Mouse (Mus musculus) forebrain, embryonic 11.5 days (tissue): ENCODE data around the gene Cfap70. TPM values are rescaled to one million over a fixed set of nuclear protein-coding genes. Genes with fewer than 3 reads are reported as not detected.

ENCODE experiments used
- ATAC-seq: fragments of 200-750 bp; cut with Nextera tagmentation; replicated peaks from 2 replicates; pipeline ENCODE4 v1.8.0; 2017; ENCODE audit warnings: moderate TSS enrichment; ENCODE audit not compliant: low FRiP score
- DNase-seq: peaks from one replicate; pipeline ENCODE4 v3.0.0-alpha.2; 2017; ENCODE audit warnings: low spot score
- H3K27ac ChIP-seq: fragments of 300-500 bp; sonication (generic); 2 replicates; pipeline ENCODE4 v1.5.1; 2014; ENCODE audit warnings: low read depth, low read length
- H3K27me3 ChIP-seq: fragments of 300-500 bp; sonication (generic); 2 replicates; pipeline ENCODE4 v1.6.1; 2014; ENCODE audit warnings: mild to moderate bottlenecking, low read length, mixed read lengths; ENCODE audit not compliant: control insufficient read depth, insufficient read depth
- H3K36me3 ChIP-seq: fragments of 300-500 bp; sonication (generic); 2 replicates; pipeline ENCODE4 v1.6.1; 2014; ENCODE audit warnings: mild to moderate bottlenecking, low read length, moderate library complexity, mixed read lengths; ENCODE audit not compliant: control insufficient read depth, insufficient read depth
- H3K4me1 ChIP-seq: fragments of 300-500 bp; sonication (generic); replicated peaks from 2 replicates; pipeline ENCODE4 v1.6.1; 2014; ENCODE audit warnings: low read length, mixed read lengths; ENCODE audit not compliant: control insufficient read depth, insufficient read depth
- H3K4me2 ChIP-seq: fragments of 300-500 bp; sonication (generic); 2 replicates; pipeline ENCODE4 v1.6.1; 2014; ENCODE audit warnings: low read depth, mild to moderate bottlenecking, low read length, moderate library complexity, mixed read lengths; ENCODE audit not compliant: severe bottlenecking
- H3K4me3 ChIP-seq: fragments of 300-500 bp; sonication (generic); 2 replicates; pipeline ENCODE4 v1.5.1; 2014; ENCODE audit warnings: low read depth, low read length
- H3K9ac ChIP-seq: fragments of 300-500 bp; sonication (generic); 2 replicates; pipeline ENCODE4 v1.6.1; 2014; ENCODE audit warnings: low read length
- H3K9me3 ChIP-seq: fragments of 300-500 bp; sonication (generic); 2 replicates; pipeline ENCODE4 v1.6.1; 2016; ENCODE audit warnings: low read length, mixed read lengths; ENCODE audit not compliant: control insufficient read depth
- WGBS: fragments of 180-500 bp; shearing (Covaris S2); extraction: QIAGEN DNeasy Blood & Tissue Kit; methylation state at CpG from one replicate; pipeline ENCODE4 v1.1.7; 2014; 5-methylcytosine and 5-hydroxymethylcytosine counted together
- polyA plus RNA-seq: library from polyadenylated mRNA; unstranded; fragments of >200 nt; fragmentation: Nextera tagmentation; extraction: Ambion mirVana; gene quantifications from 2 replicates; pipeline ENCODE4 v1.2.1, GENCODE M21; 2014

The Cfap70 gene
- polyA plus RNA-seq, 1 experiment from 2014 or later: 0.24 TPM

DNA sequence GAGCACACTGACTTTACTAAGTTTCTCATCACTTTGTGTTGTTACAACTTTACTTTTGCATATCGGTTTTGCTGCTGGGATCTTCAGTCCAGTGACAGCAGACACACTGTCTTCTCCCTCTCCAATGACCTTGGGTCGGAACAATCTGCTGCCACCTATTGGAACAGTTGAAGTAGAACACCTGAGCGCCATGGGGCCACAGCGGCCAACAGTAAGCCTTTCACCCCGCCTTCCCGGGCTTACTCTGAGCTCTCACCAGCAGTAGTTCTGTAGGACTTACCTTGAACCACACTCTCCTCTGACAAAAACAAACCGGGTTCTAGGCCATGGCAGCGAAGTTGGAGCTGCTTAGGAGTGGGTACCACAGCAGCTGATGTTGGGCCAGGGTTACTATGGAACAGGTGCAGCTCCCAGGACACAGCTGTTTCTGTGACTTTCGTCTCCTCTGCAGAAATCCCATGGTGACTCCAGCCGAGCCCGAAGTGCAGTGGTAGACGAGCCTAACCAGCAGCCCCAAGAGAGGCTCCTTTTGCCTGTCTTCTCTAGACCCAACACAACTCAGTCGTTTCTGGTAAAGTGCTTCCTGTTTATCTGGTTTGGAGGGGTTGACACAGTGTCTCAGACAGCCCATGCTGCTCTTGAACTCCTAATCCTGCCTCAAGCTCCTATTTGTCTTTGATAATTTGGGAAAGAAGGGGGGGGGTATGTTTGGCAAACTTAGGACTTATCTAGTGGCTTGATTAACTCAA is 73.5 kb downstream of the Cfap70 start:
- no peak overlapping the region for H3K4me3 ChIP-seq
- H3K9ac ChIP-seq: no peak overlapping the region
- no peaks in the 10 kb centered on the region; the same call in 1 of the 2 replicates for H3K36me3 ChIP-seq
- H3K9me3 ChIP-seq: no peaks in the 10 kb centered on the region
- 42% methylated on average over 13 of the region's 13 CpGs for WGBS
- 0 out of 2 replicates have a peak, but pooled peaks have one; percentile 27 for ATAC-seq
- DNase-seq: peak; percentile 70
- H3K4me1 ChIP-seq: no peaks in the 10 kb centered on the region
- no peak overlapping the region for H3K4me2 ChIP-seq
- H3K27ac ChIP-seq: no peak overlapping the region
- no peaks in the 10 kb centered on the region for H3K27me3 ChIP-seq

DNA sequence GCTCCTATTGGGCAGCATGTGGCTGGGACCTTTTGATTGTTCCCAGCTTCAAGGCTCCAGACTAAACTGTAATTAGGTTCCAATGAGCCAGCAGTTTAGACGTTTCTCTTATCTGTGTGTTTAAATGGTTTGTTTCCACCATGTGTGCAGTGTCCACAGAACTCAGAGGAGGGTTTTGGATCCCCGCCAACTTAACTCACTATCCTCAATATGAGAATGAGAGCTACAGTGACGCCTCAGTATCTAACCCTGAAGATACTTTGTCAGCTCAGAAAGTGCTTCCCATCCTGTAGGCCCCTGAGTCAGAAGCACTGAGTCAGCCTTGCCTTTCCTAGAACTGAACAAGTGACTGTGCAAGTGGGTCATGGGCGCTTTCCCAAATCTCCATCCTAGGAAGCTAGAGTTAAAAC is 74.9 kb downstream of the Cfap70 start:
- DNase-seq (no peak), ATAC-seq (no peak)
- no peaks in the 10 kb centered on the region for H3K9me3 ChIP-seq
- no peak overlapping the region for H3K4me2 ChIP-seq
- H3K9ac ChIP-seq: no peak overlapping the region
- H3K27ac ChIP-seq: no peak overlapping the region
- H3K27me3 ChIP-seq: no peaks in the 10 kb centered on the region
- H3K4me1 ChIP-seq: no peaks in the 10 kb centered on the region
- no peak overlapping the region for H3K4me3 ChIP-seq
- WGBS: 93% methylated on average over 4 of the region's 4 CpGs
- H3K36me3 ChIP-seq: no peaks in the 10 kb centered on the region

DNA sequence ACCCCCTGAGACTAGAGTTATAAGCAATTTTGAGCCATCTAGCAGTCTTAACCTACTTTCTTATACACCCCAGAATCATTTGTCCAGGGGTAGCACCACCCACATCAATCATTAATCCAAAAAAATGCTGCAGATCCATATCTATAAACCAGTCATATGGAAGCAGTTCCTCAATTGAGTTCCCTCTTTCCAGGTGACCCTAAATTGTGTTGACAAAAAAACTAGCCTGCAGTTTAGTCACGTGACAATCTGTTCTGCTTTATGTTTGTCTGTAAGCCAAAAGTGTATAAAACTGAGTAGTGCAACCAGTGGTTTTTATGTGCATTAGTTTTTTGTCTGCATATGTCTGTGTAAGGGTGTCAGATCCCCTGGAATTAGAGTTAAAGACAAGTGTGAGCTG is 80.2 kb downstream of the Cfap70 start:
- DNase-seq (no peak), ATAC-seq (no peak)
- no peak overlapping the region for H3K27ac ChIP-seq
- WGBS: 78% methylated on average over 1 of the region's 1 CpGs
- no peak overlapping the region for H3K9ac ChIP-seq
- H3K4me2 ChIP-seq: no peak overlapping the region
- no peaks in the 10 kb centered on the region for H3K27me3 ChIP-seq
- H3K36me3 ChIP-seq: no peaks in the 10 kb centered on the region; the same call in 1 of the 2 replicates
- no peaks in the 10 kb centered on the region for H3K4me1 ChIP-seq
- H3K9me3 ChIP-seq: no peaks in the 10 kb centered on the region
- H3K4me3 ChIP-seq: no peak overlapping the region

DNA sequence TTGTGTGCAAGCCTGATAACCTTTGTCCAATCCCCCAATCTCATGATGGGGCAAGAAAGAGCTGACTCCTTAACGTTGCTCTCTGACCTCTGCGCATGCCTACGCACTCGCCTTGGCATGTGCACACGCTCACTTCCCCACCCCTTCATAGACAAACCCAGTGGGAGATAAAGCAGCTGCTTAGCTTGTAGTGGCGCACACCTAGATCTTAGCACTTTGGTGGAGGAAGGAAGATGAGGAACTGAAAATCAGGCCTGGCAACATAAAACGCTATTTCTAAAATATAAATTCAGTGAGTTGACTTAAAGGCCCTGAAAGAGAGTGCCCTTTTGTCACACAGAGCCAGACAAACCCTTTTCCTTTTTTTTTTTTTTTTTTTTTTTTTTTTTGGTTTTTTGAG is 81.2 kb downstream of the Cfap70 start:
- Histone ChIP-seq H3K36me3 (no peaks in the 10 kb centered on the region; the same call in 1 of the 2 replicates), H3K27ac (no peak overlapping the region)
- WGBS: 84% methylated on average over 7 of the region's 7 CpGs

DNA sequence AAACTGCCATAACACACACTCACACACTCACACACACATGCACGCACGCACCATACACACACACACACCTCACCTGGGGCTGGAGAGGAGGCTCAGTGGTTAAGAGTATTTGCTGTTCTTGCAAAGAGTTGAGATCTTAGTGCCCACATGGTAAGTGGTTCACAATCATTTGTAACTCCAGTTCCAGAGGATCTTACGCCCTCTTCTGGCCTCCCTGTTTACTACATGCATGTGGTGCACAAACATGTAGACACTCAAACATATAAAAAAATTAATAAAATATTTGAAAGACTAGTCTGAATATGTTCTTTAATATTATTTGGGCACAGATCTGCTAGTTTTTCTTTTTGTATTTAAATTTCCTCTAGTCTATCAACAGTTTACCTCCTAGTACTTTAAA is 83.8 kb downstream of the Cfap70 start:
- H3K9me3 ChIP-seq: no peaks in the 10 kb centered on the region
- H3K27me3 ChIP-seq: no peaks in the 10 kb centered on the region
- H3K4me3 ChIP-seq: no peak overlapping the region
- DNase-seq: no peak
- no peak overlapping the region for H3K27ac ChIP-seq
- no peak overlapping the region for H3K9ac ChIP-seq
- H3K36me3 ChIP-seq: no peaks in the 10 kb centered on the region; the same call in 1 of the 2 replicates
- H3K4me2 ChIP-seq: no peak overlapping the region
- no peak for ATAC-seq
- WGBS: 94% methylated on average over 3 of the region's 3 CpGs
- no peaks in the 10 kb centered on the region for H3K4me1 ChIP-seq

More for the DNA sequence above, 81.2 kb downstream of the Cfap70 start:
- ATAC-seq: no peak
- no peak overlapping the region for H3K9ac ChIP-seq
- no peaks in the 10 kb centered on the region for H3K27me3 ChIP-seq
- H3K4me2 ChIP-seq: no peak overlapping the region
- no peak overlapping the region for H3K4me3 ChIP-seq
- H3K4me1 ChIP-seq: no peaks in the 10 kb centered on the region
- no peak for DNase-seq
- H3K9me3 ChIP-seq: no peaks in the 10 kb centered on the region

DNA sequence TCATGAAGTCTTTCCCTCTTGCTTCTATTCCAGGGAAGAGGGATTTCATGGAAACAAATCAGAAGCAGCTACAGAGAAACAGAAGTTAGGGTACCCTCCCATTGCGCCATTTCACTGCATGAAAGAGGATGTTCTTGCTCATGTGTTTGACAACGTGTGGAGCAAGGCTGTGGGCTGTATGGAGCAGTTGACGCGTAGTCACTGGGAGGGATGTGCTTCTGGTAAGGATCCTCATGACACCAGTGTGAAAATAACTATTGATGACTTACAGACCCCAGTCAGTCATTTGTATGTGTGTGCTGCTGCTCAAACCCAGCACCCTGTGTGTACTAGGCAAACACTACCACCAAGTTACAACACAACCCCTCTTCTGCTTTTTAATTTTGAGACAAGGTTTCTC is 88.8 kb downstream of the Cfap70 start:
- Histone ChIP-seq H3K4me3 (no peak overlapping the region), H3K9ac (no peak overlapping the region), H3K27ac (no peak overlapping the region), H3K27me3 (no peaks in the 10 kb centered on the region), H3K9me3 (no peaks in the 10 kb centered on the region), H3K4me2 (no peak overlapping the region), H3K36me3 (no peaks in the 10 kb centered on the region; the same call in 1 of the 2 replicates), H3K4me1 (no peaks in the 10 kb centered on the region)
- no peak for DNase-seq
- WGBS: 89% methylated on average over 4 of the region's 4 CpGs
- ATAC-seq: no peak

DNA sequence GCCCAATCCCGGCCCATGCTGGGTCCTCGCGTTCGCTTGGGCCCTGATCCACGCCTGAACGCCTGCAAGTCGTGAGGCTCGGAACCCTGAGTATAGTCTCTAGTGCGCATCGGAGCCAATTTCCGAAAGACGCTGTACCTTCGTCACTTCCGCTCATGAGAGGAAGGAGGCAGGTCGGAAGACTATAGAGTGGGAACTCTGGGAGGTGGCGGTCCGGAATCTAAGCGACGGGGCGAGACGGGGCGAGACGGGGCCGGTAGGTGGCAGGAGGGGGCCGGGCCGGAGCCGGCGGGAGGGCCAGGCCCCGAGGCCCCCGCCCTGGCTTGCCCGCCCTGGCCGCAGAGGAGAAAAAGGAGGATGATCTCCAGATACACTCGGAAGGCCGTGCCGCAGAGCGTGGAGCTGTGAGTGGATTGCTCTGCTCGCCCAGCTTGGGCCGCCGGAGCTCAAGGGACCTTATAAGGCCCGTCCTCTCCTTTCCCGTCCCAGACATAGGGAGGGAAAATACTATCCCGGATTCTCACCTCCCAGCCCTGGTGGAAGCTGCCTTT is 104.0 kb downstream of the Cfap70 start, which contains the start of the genes Ecd and Fam149b:
Ecd (minus strand) TSS at position 131 of the 551 bp plus-strand sequence.
Fam149b (plus strand) TSS at position 172 of the 551 bp plus-strand sequence.
- Histone ChIP-seq H3K4me2 (peak within 1 kb of the TSS; percentile 70), H3K36me3 (no peaks in the 10 kb centered on the region; the same call in 1 of the 2 replicates), H3K27ac (peak within 1 kb of the TSS; percentile 80), H3K9ac (peak within 1 kb of the TSS; percentile 97), H3K4me1 (peaks cover 2% of the 10 kb centered on the region; the same call in 1 of the 2 replicates), H3K4me3 (peak within 1 kb of the TSS; percentile 87), H3K9me3 (no peaks in the 10 kb centered on the region), H3K27me3 (no peaks in the 10 kb centered on the region)
- DNase-seq (peak; percentile 95), ATAC-seq (peak; percentile 98)
- WGBS: under 1% methylated on average over 42 of the region's 42 CpGs

DNA sequence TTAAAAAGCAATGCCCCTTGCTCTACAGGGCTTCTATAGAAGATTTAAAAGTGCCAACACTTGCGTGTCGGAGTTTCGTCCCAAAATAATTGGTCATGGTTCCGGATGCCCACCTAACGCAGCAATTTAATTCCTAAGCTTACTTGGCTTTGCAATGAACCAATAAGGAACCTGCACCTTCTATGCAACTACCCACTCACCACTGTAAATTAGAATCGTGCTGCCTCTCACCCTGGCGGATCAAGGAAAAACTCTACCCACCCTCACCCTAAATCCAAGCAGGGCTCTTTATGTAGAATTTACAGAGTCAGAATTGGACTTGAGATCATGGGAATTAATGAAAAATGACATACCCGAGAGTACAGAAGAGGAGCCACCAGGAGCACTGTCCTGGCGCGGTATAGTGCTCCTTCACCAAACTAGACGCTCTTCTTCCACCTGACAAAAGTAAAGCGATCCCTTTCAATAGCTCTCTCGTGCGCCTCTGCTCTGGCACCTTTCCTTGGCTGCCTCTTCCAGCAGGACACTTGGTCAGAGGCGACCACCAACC is 104.5 kb downstream of the Cfap70 start:
- peak overlapping the region; percentile 70 for H3K4me2 ChIP-seq
- H3K4me3 ChIP-seq: peak overlapping the region; percentile 87
- ATAC-seq: peak; percentile 22; the same call in 1 of the 2 replicates
- 7% methylated on average over 15 of the region's 15 CpGs for WGBS
- peaks cover 2% of the 10 kb centered on the region; the same call in 1 of the 2 replicates for H3K4me1 ChIP-seq
- H3K9me3 ChIP-seq: no peaks in the 10 kb centered on the region
- peak overlapping the region; percentile 97 for H3K9ac ChIP-seq
- no peaks in the 10 kb centered on the region for H3K27me3 ChIP-seq
- no peaks in the 10 kb centered on the region; the same call in 1 of the 2 replicates for H3K36me3 ChIP-seq
- DNase-seq: no peak
- H3K27ac ChIP-seq: no peak overlapping the region; the same call in 1 of the 2 replicates
